Mouse (Mus musculus) T-helper 17 cell (primary cell): ENCODE data around the gene Gm10318.

Experiments
- in situ Hi-C, 2 experiments: fragments of 300-600 bp; cut with MboI, MseI; formaldehyde crosslinking; loops; 1 replicate in 1 of 2; 2 replicates in 1 of 2; pipeline ENCODE4 v1.15.1; 2025; ENCODE audit warnings: high pct_unique_total_duplicates in 2 of 2

The Gm10318 gene

GRCm38 (mm10) chr10:77852559-77852958 lies at the start of gene Gm10318:
Gene Gm10318 (plus strand): TSS chr10:77852859.
- in situ Hi-C loops: no loop called here

DNA sequence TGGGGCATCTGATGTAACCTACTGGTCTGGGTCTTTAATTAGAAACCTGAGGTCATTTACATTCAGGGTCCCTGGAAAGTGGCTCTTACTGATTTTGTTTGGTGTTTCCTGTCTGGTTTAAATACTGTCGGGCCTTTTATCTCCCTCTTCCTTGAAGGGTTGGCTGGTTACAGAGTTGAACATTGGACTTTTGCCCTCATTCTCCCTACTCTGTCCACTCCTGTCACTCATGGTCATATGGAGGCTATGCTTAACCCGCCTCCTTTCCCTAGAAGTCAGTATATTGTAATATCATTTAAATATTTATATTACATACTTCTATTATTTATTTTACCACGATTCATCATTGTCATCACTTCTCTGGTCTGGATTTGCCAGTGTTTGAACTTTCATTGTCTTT lies 48.6 kb upstream of the Gm10318 start:
- in situ Hi-C loops: no loop called here

- in situ Hi-C loops: no loop called here
These were observed 40.9 kb upstream of the Gm10318 start, which contains the start of gene Gm9507 for GRCm38 (mm10) chr10:77811743-77812142. Gene Gm9507 (minus strand): TSS chr10:77811843.

DNA sequence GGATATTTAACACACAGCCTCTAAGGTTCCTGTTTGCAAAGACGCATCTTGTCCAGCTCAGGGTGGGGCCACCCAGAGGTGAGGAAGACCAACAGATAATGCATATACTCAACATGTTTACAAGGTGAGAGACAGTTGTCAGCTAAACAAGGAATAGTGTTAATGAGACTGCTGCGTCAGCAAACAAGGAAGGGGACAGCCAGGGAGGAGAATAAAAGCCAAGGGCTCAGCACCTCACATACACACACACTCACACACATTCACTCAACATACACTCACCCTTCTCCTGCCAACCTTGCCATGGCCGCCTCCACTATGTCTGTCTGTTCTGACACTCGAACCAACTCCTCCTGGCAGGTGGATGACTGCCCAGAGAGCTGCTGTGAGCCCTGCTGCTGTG lies 38.3 kb upstream of the Gm10318 start, which contains the start of gene Gm2696:
TSS of gene Gm2696 (plus strand) at position 301 of the 400 bp plus-strand sequence.
- in situ Hi-C loops: no loop called here

DNA sequence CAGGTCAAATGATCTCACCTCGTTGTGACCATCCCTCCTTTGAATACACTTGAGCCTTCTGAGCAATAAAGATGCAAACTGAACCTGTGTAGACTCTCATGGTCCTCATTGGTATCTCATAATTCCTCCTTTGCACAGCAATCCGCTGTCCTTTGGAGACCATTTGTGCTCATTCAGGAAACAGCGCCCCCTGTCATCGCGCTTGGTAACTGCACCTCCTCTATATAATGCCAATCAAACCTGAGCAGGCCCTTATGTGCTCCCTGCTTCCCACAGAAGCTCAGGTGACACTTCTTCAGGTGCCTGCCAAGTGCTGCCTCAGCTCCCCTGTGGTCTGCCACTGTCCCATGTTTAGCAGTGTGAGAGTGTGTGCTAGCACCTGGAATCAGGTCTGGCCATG lies 37.1 kb upstream of the Gm10318 start:
- in situ Hi-C loops: no loop called here

DNA sequence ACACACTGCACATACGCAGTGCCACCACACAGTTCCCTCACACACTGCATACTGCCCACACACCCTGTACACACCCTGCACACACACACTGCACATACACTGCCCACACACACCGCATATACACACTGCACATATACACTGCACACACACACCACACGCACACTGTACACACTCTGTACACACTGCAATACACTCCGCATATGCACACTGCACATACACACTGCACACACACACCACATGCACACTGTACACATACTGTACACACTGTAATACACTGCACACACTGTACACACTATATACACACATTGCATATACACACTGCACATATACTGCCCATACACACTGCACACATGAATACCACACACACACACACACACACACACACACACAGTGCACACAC lies 34.1 kb upstream of the Gm10318 start:
- in situ Hi-C loops: no loop called here

GRCm38 (mm10) chr10:77819203-77819602 lies 33.5 kb upstream of the Gm10318 start:
- in situ Hi-C loops: no loop called here

DNA sequence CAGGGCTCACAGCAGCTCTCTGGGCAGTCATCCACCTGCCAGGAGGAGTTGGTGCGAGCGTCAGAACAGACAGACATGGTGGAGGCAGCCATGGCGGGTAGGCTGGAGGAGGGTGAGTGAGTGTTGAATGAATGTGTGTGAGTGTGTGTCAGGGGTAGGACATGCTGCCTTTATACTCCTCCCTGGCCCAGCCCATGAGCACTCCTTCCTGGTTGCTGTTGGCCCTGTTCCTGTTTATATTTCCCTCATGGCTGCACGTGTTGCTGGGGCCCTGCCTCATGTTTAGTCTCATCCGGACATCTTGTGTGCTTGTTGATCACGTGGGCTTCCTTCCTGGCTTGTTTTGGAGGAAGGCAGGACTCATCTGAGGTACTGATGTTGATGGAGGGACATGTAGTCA lies 25.7 kb upstream of the Gm10318 start, which contains the start of gene Krtap10-4:
TSS of gene Krtap10-4 (minus strand) at position 145 of the 400 bp plus-strand sequence.
- in situ Hi-C loops: loop anchor here in 1 of 2 experiments (25.0 kb wide), 1 partner anchor 1085 kb away; the partner anchor contains the start of gene Olfr1354

DNA sequence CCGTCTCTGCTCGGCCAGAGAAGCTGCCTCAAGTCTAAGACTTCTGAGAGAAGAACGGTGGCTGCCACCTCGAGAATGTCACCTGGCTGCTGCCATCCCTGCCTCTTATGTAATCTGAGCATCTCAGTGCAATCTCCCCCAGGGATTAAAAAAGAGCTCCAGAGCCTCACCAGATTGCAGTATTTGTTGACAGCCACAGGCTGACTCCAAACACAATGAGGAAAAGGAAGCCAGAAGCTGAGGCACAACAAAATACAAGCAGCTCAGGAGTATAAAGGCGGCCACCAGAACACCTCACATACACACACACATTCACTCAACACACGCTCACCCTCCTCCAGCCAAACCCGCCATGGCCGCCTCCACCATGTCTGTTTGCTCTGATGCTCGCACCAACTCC lies 17.0 kb upstream of the Gm10318 start, which contains the start of gene Krtap10-10:
TSS of gene Krtap10-10 (plus strand) at position 301 of the 400 bp plus-strand sequence.
- in situ Hi-C loops: loop anchor here in 1 of 2 experiments (25.0 kb wide), 1 partner anchor 1077 kb away; the partner anchor contains the start of gene Olfr1354

DNA sequence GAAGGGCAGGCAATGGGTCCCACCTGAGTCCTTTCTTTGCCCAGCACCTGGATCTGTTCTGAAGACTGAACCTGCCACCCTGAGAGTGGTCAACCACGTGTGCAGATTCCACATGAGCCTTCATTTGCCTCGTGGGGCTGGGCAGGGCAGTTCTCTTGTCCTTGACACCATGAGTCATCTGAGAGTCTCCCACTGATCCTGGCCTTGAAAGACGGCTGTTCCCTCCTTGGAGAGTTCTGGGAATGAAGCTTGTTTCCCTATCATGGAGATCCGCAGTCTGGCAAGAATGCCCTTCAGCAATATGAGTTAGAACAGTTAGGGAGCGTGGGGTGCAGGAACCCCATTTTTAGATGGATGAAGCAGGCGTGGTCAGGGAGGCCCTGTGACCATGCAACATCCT lies 13.7 kb upstream of the Gm10318 start:
- in situ Hi-C loops: loop anchor here in 1 of 2 experiments (25.0 kb wide), 1 partner anchor 1073 kb away; the partner anchor contains the start of gene Olfr1354

- in situ Hi-C loops: loop anchor here in 1 of 2 experiments (25.0 kb wide), 1 partner anchor 1066 kb away; the partner anchor contains the start of gene Olfr1354
These were observed 6.2 kb upstream of the Gm10318 start, which contains the start of gene Gm36176 for GRCm38 (mm10) chr10:77846503-77846902. Gene Gm36176 (plus strand): TSS chr10:77846803.

DNA sequence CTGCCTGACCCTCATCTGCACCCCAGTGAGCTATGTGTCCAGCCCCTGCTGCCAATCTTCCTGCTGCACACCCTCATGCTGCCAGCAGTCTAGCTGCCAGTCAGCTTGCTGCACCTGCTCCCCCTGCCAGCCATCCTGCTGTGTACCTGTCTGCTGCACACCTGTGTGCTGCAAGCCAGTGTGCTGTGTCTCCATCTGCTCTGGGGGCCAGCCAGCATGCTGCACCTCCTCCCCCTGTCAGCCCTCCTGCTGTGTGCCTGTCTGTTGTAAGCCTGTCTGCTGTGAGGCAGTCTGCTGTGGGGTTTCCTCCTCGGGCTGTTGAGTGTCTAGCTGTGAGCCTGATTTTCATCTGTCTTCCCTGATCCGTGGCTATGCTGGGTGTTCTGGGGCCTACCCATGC lies 5.7 kb upstream of the Gm10318 start:
- in situ Hi-C loops: loop anchor here in 1 of 2 experiments (25.0 kb wide), 1 partner anchor 1065 kb away; the partner anchor contains the start of gene Olfr1354

- in situ Hi-C loops: loop anchor here in 1 of 2 experiments (25.0 kb wide), 1 partner anchor 1065 kb away; the partner anchor contains the start of gene Olfr1354
These were observed 5.1 kb upstream of the Gm10318 start for GRCm38 (mm10) chr10:77847538-77847937.

GRCm38 (mm10) chr10:77861675-77862074 lies 9.0 kb downstream of the Gm10318 start, which contains the start of gene Gm3285:
Gene Gm3285 (plus strand): TSS chr10:77861975.
- in situ Hi-C loops: no loop called here

GRCm38 (mm10) chr10:77864067-77864761 lies 11.6 kb downstream of the Gm10318 start:
- in situ Hi-C loops: no loop called here

GRCm38 (mm10) chr10:77864762-77865143 lies 12.1 kb downstream of the Gm10318 start:
- in situ Hi-C loops: no loop called here

- in situ Hi-C loops: no loop called here
These were observed 14.9 kb downstream of the Gm10318 start for GRCm38 (mm10) chr10:77867546-77867945.

- in situ Hi-C loops: no loop called here
These were observed 17.0 kb downstream of the Gm10318 start for GRCm38 (mm10) chr10:77869651-77870050.

DNA sequence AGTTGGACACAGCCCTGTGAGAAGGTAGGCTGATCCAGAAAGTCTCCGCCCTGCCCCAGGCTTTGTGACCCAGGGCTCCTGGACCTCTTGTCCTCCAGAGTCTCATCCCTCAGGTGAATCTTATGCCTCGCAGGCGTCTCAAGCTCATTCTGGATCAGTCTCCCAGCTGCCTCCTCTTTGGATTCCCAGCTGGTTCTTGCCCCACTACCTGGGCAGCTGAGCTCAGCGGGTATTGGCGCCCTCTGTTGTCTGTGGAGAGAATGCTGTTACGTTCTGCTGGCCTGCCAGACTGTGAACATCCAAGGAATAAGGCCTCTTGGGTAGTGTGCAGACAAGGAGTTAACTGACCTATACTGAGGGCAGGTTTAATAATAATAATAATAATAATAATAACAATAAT lies 26.3 kb downstream of the Gm10318 start:
- in situ Hi-C loops: no loop called here

DNA sequence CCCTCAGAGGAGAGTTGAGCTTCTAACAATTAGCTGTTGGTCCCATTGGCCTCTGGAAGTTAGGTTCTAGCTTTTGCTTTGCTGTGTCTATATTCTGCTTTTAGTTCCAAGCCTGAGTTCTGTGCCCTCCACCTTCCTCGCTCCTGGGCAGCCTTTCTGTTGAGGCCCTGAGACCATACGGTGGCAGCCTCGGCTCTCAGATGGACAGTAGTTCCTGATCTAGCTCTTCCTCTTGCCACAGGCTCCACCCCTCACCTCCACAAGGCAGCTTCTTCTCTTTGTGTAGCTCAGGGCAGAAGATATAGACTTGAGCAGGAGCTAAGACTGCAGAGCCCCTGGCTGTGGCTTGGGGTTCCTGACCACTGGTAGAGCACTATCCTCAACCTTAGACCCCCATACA lies 27.6 kb downstream of the Gm10318 start:
- in situ Hi-C loops: no loop called here

DNA sequence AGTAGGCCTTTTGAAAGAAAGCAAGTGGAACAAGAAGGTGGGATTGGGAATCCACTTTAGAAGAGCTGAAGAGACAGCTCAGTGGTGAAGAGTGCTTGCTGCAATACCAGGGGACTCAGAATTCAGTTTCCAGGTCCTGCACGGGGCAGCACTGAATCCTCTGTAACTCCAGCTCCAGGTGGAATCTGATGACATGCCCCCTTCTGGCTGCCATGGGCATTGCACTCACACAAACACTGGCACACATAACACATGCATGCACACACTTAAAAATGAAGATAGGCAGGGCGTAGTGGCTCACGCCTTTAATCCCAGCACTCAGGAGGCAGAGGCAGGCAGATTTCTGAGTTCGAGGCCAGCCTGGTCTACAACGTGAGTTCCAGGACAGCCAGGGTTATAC lies 29.9 kb downstream of the Gm10318 start:
- in situ Hi-C loops: no loop called here

DNA sequence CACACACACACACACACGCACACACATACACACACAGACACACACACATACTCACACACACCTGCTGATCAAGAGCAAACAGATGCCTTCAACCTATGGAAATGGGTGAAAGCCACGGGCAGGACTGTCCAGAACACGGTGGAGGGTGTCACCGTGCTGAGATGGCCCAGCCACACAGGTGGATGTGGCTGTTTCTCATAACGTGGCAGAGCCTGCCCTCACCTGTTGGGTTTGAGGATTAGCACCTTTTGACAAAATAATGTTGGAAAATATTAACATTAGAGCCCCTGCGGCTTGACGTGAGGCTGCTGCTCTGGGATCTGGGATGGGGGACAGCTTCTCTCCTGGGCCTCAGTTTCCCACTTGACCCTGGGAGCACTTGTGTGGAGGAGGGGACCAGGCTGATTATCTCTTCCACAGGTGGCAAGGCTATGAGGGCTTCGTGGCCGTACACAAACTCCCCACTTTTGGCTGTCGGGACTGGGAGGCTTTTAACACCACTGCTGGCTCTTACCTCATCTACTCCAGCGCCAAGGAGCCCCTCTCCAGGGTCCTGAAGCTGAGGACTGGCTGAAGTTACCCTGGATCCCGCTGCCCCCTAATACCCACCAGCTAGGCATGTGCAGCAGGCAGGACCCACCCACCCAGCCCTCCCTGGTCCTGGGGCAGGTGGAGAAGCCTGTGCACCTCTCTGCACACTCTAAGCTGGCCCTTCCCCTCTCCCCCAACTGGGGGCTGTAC lies 33.5 kb downstream of the Gm10318 start:
- in situ Hi-C loops: no loop called here
